Mouse (Mus musculus): ENCODE measurements at regions not wholly inside any gene's neighbourhood (a gene's known extent, or its start where the extent isn't known, plus 50 kb on each side); places are given as distances from the start of the nearest gene placed in this dataset.
"Not testable (repeated sequence)": the region's sequence is repeated elsewhere in the genome, so short reads cannot be mapped to it uniquely, and the experiment has no call there.

DNA sequence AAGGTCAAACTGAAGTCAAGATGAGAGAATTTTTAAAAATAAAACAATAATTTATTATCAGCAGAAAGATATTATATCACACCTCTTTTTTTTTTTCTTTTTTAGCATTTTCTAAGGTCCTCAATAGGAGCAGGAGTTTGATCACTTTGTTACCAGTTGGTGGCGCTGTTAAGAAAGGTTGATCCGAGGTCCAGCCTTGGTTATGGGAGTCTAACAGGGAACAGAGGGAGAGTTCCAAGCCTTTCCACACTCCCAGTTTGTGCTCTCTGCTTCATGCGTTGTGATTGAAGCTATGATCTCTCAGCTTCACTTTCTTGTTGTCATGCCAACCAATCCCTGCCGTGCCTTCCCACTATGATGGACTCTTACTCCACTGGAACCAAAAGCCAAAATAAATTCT is 83.8 kb downstream of the Fam174a start:
- DNase-seq, result no peak

DNA sequence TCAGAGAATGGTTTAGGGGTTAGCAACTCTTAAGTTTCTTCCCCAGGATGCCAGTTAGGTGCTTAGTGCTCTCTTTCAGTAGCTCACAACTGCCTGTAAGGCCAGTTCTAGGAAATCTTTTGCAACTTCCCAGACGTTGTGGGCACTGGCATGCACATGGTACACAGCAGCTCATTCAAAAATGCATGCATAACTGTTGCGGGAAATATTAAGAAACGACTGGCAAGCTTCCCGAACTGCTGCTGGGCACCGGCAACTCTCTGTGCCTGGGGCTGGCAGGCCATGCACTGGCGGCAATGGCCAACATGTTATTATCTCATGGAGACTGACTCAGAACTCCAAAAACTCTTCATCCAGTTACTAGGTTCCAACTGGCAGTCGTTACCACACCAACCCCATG is 86.3 kb downstream of the Fam174a start:
- DNase-seq, result no peak

GRCm38 (mm10) chr1:95422253-95422652 is 108.8 kb downstream of the Fam174a start:
- no peak for DNase-seq

DNA sequence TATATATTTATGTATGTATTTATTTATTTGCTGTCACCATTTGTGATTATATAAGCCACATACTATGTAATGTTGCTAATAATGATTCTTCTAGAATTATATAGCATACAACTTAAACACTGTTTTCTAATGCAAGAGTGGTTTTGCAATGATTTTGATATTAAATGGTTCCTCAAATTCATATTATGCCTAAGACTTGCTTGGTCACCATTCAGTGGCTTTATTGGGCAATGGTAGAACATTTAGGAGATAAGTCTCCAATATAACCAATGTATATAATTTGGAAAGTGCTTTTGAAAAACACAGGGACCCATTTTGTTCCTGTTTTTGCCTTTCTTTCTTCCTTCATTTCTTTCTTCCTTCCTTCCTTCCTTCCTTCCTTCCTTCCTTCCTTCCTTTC is 112.0 kb downstream of the Fam174a start:
- DNase-seq, result no peak

DNA sequence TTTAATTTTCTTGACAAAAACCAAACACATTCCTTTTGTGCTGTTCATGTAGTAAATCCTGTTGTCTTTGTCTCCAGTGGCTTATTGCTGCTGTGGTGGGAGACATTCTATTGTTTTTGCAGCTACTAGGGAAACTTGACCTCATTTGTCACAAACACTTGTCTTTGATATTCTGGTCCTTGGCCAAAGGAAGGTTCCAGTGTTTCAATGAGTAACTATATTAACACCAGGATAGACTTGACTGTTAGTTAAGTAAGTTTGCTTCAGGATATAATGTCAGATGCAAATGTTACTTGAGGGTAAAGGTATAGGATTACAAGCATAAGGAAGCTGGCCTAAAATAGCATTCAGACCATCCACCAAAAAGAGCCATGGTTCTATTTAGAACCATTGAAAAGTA is 123.7 kb downstream of the Fam174a start:
- no peak for DNase-seq

DNA sequence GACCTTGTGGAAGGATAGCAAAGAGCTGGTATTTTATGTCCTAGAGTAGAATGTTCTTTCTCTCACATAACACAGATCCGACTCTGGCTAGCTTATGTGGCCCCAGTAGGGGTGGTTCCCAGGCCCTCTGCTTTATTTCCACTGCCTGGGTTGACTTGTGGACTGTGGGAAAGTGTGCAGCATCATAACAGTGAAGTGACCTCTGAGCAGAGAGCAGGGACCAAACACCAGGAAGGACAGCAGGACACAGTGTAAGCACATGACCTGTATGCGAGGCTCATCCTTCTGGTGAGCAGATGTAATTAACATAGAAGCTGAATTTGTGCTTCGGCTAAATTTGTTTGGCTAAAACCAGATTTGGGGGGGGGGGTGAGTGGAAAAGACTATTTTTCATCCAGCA is 132.1 kb downstream of the Fam174a start:
- DNase-seq, result no peak

GRCm38 (mm10) chr1:95448962-95449558 is 135.6 kb downstream of the Fam174a start:
- no peak for DNase-seq

GRCm38 (mm10) chr1:95450920-95451332 is 137.5 kb downstream of the Fam174a start:
- no peak for DNase-seq

GRCm38 (mm10) chr1:95451755-95452154 is 138.3 kb downstream of the Fam174a start:
- peak; percentile 72 for DNase-seq

DNA sequence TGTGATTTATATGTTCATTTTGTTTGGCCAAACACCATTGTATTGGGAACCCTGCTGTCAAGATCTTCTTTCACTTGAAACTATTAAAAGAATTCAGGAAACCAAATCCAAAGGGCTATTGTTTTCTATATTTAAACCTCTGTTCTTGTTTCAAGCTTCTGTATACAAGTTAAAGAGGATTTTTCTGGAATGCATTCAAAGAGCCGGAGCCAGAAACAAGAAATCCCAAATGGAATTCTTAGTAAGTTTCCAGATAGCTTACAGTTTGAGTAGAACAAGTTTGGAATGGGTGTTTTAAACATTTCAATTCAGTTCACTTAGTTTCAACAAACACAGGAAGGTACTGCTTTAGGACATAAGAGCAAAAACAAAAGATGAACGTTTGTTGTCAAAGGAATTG is 140.8 kb downstream of the Fam174a start:
- no peak for DNase-seq

DNA sequence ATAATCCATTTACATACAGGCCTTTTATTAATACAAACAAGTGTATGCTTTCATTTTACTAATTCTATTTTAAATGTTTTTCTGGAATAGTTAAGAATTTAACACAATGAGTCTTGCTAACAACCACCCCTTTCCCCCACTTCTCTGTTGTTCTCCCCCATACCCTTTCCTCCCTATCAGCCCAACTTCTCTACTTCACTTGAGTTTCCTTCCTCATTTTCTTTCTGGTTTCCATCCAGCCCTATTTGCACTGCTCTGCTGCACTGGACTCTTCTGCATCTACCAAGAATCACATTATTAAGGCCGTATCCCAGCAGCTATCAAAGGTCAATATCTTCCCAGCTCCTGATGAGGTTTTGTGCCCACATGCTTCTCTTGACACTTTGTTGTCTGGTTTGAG is 145.9 kb downstream of the Fam174a start:
- no peak for DNase-seq

DNA sequence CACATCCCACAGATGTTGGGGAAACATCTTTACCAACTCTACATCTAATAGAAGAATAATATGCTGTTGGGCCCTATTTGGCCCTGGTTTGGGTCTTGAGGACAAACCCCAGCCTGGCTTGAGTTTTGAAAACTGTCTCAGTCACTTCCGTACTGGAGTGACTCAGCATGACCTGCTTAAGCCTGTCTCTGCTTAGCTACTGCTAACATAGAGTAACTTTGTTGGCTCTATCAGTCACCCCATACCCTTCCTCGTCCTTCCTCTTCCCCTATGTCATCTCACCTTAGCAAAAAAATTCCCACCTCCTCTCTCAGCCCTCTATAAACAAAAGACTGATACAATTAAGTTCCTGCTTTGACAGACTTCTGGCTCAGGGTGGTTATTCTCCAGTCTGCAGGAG is 154.7 kb downstream of the Fam174a start:
- no peak for DNase-seq

DNA sequence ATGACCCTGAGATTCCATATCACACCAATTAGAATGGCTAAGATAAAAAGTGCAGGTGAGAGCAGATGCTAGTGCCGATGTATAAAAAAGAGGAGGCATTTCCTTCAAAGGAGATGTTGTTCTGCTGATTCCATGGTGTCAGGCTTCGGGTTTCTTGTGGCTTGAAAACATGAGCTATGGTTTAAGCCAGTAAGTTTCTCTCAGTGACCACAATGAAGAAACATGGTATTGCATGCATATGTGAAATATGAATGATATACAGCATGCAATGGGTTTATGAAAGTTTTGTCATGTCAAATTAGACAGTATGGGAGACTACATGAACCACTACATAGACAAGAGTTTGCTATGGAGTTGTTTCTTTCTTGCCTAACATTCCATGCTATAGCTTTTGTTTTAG is 155.3 kb downstream of the Fam174a start:
- no peak for DNase-seq

DNA sequence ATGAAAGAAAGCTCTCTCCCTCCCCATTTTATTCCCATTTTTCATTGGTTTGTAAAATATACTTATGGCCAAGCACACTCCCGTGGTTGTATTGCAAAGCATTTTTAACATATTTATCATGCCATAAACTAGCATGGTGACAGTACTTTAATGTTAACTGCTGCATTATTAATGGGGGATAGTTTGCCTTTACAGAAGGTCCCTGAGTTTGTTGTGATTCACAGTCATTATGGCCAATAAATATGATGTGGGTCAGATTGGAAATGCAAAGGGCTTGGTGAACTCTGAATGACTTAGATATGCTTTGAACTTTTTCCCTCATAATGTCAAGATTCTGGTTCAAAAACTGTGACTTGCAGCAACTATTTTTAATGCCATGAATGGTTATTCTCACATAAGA is 157.1 kb downstream of the Fam174a start:
- DNase-seq, result no peak

DNA sequence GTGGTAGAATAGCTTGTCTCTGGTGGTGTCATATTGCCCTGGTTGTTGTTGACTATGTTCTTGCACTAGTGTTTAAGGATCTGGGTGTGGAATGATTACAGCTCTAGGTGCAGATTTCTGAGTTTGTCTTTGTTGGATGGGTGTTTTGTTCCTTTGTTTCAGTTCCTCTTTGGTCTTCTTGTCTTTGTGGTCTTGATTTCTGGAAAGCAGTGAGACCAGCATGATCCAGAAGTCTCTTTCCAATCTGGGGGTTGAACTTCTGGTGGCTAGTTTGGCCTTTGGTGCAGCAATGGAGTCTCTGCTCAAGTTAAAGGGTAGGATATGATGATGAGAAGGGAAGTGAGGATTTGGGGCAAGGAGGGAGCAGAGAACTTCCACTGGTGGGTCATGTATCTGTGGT is 174.4 kb downstream of the St8sia4 start:
- DNase-seq, result no peak

GRCm38 (mm10) chr1:95500671-95501070 is 166.7 kb downstream of the St8sia4 start:
- not testable (repeated sequence) for DNase-seq

DNA sequence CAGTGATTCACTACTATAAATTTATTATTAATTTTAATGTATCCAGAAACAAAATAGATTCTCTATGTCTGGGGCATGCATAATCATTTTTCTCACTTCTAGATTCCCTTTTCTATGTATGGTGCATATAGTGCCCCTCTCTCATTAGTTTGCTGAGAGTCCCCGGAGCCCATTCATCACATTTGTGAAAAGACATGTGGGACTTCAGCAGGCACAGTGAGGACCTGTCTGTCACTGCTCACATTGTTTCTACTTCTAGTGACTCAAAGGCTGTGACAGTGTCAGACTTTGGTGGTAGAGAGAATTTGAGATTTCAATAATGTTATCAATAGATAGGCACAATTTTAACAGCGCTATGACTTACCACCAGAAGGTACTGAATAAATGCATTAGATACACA is 158.7 kb downstream of the St8sia4 start:
- DNase-seq, result no peak

GRCm38 (mm10) chr1:95528726-95529125 is 138.6 kb downstream of the St8sia4 start:
- no peak for DNase-seq

DNA sequence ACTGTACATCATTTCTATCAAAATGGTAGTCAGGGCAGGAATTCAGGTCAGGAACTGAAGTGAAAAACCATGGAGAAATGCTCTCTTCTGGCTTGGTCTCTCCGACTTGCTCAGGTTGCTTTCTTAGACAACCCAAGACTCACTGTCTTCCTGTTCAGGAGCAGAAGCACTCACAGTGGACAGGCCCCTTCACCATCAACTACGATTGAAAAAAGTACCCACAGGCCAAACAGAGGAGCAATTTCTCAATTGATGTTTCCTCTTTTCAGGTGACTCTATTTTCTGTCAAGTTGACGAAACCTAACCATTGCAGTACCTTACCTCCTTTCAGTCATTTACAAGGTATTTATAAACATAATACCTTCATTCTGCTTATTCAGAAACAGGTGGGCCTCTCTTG is 136.4 kb downstream of the St8sia4 start:
- DNase-seq, result no peak
